Comparison of ENCODE assay signal across 15 mouse cellular contexts in genomic region chr9:21133064-21133707, GRCm38 (mm10). TPM values are rescaled to one million over a fixed set of nuclear protein-coding genes. Genes with fewer than 3 reads are reported as not detected.
DNase-seq lines count a peak whose midpoint lies in the region; ATAC-seq lines count a peak whose summit lies in the region.
"Had no signal": no experiment of that assay in that cellular context is flagged by ENCODE, and none has a peak within 500 bp of the region (broad histone marks: within the 10 kb centered on the region; RNA-seq: fewer than 3 reads in every experiment).

No protein-coding gene starts in this region.

- no peak overlapping the region for H3K27ac ChIP-seq in hindbrain, embryonic 16.5 days (ENCODE audit: low read depth, low read length)
- H3K27ac ChIP-seq: kidney, postnatal 0 days; limb, embryonic 15.5 days had no signal

- peaks cover 8% of the 10 kb centered on the region for H3K4me1 ChIP-seq in hindbrain, embryonic 16.5 days (ENCODE audit: control insufficient read depth, insufficient read depth, low read depth, low read length)

- H3K4me3 ChIP-seq in hindbrain, embryonic 16.5 days (ENCODE audit: low read length): no peak overlapping the region
- H3K4me3 ChIP-seq: limb, embryonic 15.5 days had no signal

- H3K27me3 ChIP-seq in hindbrain, embryonic 16.5 days (replicated peaks; ENCODE audit: control insufficient read depth, insufficient read depth, low read length): no peaks in the 10 kb centered on the region
- H3K27me3 ChIP-seq: limb, embryonic 15.5 days had no signal

- H3K9ac ChIP-seq in hindbrain, embryonic 16.5 days (ENCODE audit: low read depth, low read length): no peak overlapping the region
- H3K9ac ChIP-seq: limb, embryonic 15.5 days had no signal

- no peak for ATAC-seq in hindbrain, embryonic 16.5 days

- peak; percentile 48 for DNase-seq in 3T3-L1 (ENCODE audit: low read depth, low spot score)
- DNase-seq in 416B (ENCODE audit: low read depth): peak; percentile 69
- DNase-seq in R1 (ENCODE audit: low read depth, low spot score): peak; percentile 45
- DNase-seq in thymus, adult 18-20 months: peak; percentile 33 to 57
- DNase-seq in lung, postnatal 25 days (ENCODE audit: low spot score): no peak
- no peak for DNase-seq in spleen, adult 18-20 months
- DNase-seq: adrenal gland, adult 2 months; cerebellum, postnatal 10 days; layer of hippocampus, adult 9-11 months; lung, postnatal 4 days; midbrain, embryonic 14.5 days; right cerebral cortex, postnatal 25 days had no signal

- H3K36me3 ChIP-seq in hindbrain, embryonic 16.5 days (ENCODE audit: control insufficient read depth, insufficient read depth, low read length): peaks cover 2% of the 10 kb centered on the region; the same call in 1 of the 2 replicates

- H3K9me3 ChIP-seq in hindbrain, embryonic 16.5 days (ENCODE audit: control insufficient read depth, low read length): no peaks in the 10 kb centered on the region
- H3K9me3 ChIP-seq: limb, embryonic 15.5 days had no signal

- 92% methylated on average over 9 of the region's 9 CpGs for WGBS in hindbrain, embryonic 16.5 days

- H3K4me2 ChIP-seq in hindbrain, embryonic 16.5 days (ENCODE audit: low read length): no peak overlapping the region
- H3K4me2 ChIP-seq: limb, embryonic 15.5 days had no signal

RNA-seq across cellular contexts. Expression of gene Tyk2, which starts 2.1 kb away (rescaled TPM):
- 9.5 and 10.5 TPM in 2 replicates for polyA plus RNA-seq in hindbrain, embryonic 16.5 days (2015; fragmentation: Nextera tagmentation; extraction: Ambion mirVana)

RNA-seq across cellular contexts. Expression of gene Cdc37, which starts 16.6 kb away (rescaled TPM):
- polyA plus RNA-seq in hindbrain, embryonic 16.5 days (2015; fragmentation: Nextera tagmentation; extraction: Ambion mirVana): 204 and 211 TPM in 2 replicates

RNA-seq across cellular contexts. Expression of gene Pde4a, which starts 32.3 kb away (rescaled TPM):
- 47.7 and 50.5 TPM in 2 replicates for polyA plus RNA-seq in hindbrain, embryonic 16.5 days (2015; fragmentation: Nextera tagmentation; extraction: Ambion mirVana)

RNA-seq across cellular contexts. Expression of gene Raver1, which starts 41.4 kb away (rescaled TPM):
- 25.9 and 35.9 TPM in 2 replicates for polyA plus RNA-seq in hindbrain, embryonic 16.5 days (2015; fragmentation: Nextera tagmentation; extraction: Ambion mirVana)

RNA-seq across cellular contexts. Expression of gene Gm38431, which starts 41.4 kb away (rescaled TPM):
- polyA plus RNA-seq in hindbrain, embryonic 16.5 days (2015; fragmentation: Nextera tagmentation; extraction: Ambion mirVana): 1.3 TPM in 2 replicates

Comparison
In these comparisons a context has a peak if more than half of its experiments do, and no peak if none do; other contexts are left out.
1. DNase-seq: peak in 3T3-L1 (single experiment), 416B (single experiment), R1 (single experiment) and thymus, adult 18-20 months (2 of 2); none in lung, postnatal 25 days (single experiment) and spleen, adult 18-20 months (0 of 2).